Mouse (Mus musculus) erythroblast, embryonic 14.5 days (primary cell): Measurements from ENCODE around the gene Spon1.

Experiments used
- GATA1 ChIP-seq: IDR thresholded peaks from 2 replicates; pipeline ENCODE4 v1.6.1; 2012; ENCODE audit warnings: low read length, inconsistent platforms, mixed read lengths
- TAL1 ChIP-seq: IDR thresholded peaks from 3 replicates; pipeline ENCODE4 v1.6.1; 2012; ENCODE audit warnings: low read length, inconsistent platforms, mixed read lengths

DNA sequence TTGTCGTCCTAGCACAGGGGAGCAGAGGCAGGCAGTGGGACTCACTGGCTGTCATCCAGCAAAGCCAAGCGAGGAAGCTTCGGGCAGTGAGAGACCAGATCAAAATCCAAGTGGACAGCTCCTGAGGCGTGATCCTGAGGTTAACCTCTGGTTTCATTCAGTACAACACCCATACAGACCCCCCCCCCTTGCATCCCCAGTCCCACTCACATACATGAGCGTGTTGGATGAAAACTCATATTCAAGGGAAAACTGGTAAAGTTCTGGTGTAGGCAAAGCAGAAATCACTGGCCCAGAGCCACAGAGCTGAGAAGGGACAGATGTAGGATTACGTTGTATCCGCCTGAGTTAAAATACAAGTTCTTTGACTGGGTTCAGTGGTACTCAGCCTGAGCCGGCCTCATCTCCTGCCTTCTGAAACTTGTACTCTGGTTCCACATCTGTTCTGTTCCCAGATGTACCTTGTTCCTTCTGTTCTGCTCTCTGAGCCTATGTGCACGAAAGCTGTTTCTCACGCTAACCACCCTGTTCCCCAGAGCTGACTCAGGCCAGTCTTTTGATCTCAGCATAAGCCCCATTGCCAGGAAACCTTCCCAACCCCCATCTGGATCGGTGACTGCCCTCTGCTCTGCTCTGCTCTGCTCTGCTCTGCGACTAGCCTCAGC is 143.5 kb downstream of the Spon1 start:
- TF ChIP-seq TAL1: no peak
- no peak for TF ChIP-seq GATA1
